Mouse (Mus musculus) forebrain, embryonic 10.5 days (tissue): ENCODE measurements around the gene Myh8. TPM values are rescaled to one million over a fixed set of nuclear protein-coding genes. Genes with fewer than 3 reads are reported as not detected.

ENCODE experiments used
- DNase-seq: peaks from one replicate; pipeline ENCODE4 v3.0.0-alpha.2; 2017; ENCODE audit warnings: low spot score; ENCODE audit errors: extremely low spot score
- H3K27ac ChIP-seq: fragments of 300-500 bp; sonication (generic); 2 replicates; pipeline ENCODE4 v1.5.1; 2016; ENCODE audit warnings: mild to moderate bottlenecking
- H3K27me3 ChIP-seq: fragments of 300-500 bp; sonication (generic); 2 replicates; pipeline ENCODE4 v1.6.1; 2016; ENCODE audit warnings: mild to moderate bottlenecking; ENCODE audit not compliant: poor library complexity, severe bottlenecking
- H3K36me3 ChIP-seq: fragments of 300-500 bp; sonication (generic); replicated peaks from 2 replicates; pipeline ENCODE4 v1.6.1; 2016; ENCODE audit warnings: mild to moderate bottlenecking, moderate library complexity
- H3K4me1 ChIP-seq: fragments of 300-500 bp; sonication (generic); 2 replicates; pipeline ENCODE4 v1.6.1; 2016
- H3K4me3 ChIP-seq: fragments of 300-500 bp; sonication (generic); 2 replicates; pipeline ENCODE4 v1.5.1; 2016; ENCODE audit warnings: mild to moderate bottlenecking, moderate library complexity
- H3K9me3 ChIP-seq: fragments of 300-500 bp; sonication (generic); 2 replicates; pipeline ENCODE4 v1.6.1; 2016; ENCODE audit warnings: mild to moderate bottlenecking, moderate library complexity
- WGBS: fragments of 180-500 bp; shearing (Covaris S2); methylation state at CpG from one replicate; pipeline ENCODE4 v1.1.7; 2016; 5-methylcytosine and 5-hydroxymethylcytosine counted together
- polyA plus RNA-seq: library from polyadenylated mRNA; unstranded; fragments of >200 nt; fragmentation: Nextera tagmentation; extraction: Ambion mirVana; gene quantifications from 2 replicates; pipeline ENCODE4 v1.2.1, GENCODE M21; 2016

Myh8 gene
- not detected in 2 replicates for polyA plus RNA-seq

- no peak within 1 kb of the TSS for H3K27ac ChIP-seq
- H3K27me3 ChIP-seq = no peaks in the 10 kb centered on the region
- no peaks in the 10 kb centered on the region for H3K9me3 ChIP-seq
- H3K36me3 ChIP-seq = no peaks in the 10 kb centered on the region
- 93% methylated on average over 10 of the region's 10 CpGs for WGBS
- no peaks in the 10 kb centered on the region for H3K4me1 ChIP-seq
- no peak within 1 kb of the TSS for H3K4me3 ChIP-seq
- no peak for DNase-seq
These were observed at the start of gene Myh8 for GRCm38 (mm10) chr11:67276601-67277174. Gene Myh8, plus strand, starts transcription at chr11:67277124.

- H3K36me3 ChIP-seq = no peaks in the 10 kb centered on the region
- WGBS = 91% methylated on average over 3 of the region's 3 CpGs
- no peak overlapping the region for H3K27ac ChIP-seq
These were observed 48.2 kb upstream of the Myh8 start for GRCm38 (mm10) chr11:67228731-67229130.

GRCm38 (mm10) chr11:67229166-67229565 is 47.8 kb upstream of the Myh8 start:
- WGBS = 95% methylated on average over 5 of the region's 5 CpGs
- no peaks in the 10 kb centered on the region for H3K36me3 ChIP-seq
- DNase-seq = no peak
- H3K4me3 ChIP-seq = no peak overlapping the region
- no peaks in the 10 kb centered on the region for H3K27me3 ChIP-seq
- H3K9me3 ChIP-seq = no peaks in the 10 kb centered on the region
- H3K27ac ChIP-seq = no peak overlapping the region
- no peaks in the 10 kb centered on the region for H3K4me1 ChIP-seq

More at GRCm38 (mm10) chr11:67228731-67229130, 48.2 kb upstream of the Myh8 start:
- Histone ChIP-seq H3K4me3 (no peak overlapping the region), H3K4me1 (no peaks in the 10 kb centered on the region), H3K27me3 (no peaks in the 10 kb centered on the region), H3K9me3 (no peaks in the 10 kb centered on the region)
- DNase-seq = no peak

GRCm38 (mm10) chr11:67229946-67230345 is 47.0 kb upstream of the Myh8 start:
- Histone ChIP-seq H3K27ac (no peak overlapping the region), H3K4me3 (no peak overlapping the region), H3K36me3 (no peaks in the 10 kb centered on the region), H3K9me3 (no peaks in the 10 kb centered on the region), H3K4me1 (no peaks in the 10 kb centered on the region), H3K27me3 (no peaks in the 10 kb centered on the region)
- 83% methylated on average over 2 of the region's 2 CpGs for WGBS
- no peak for DNase-seq

GRCm38 (mm10) chr11:67235639-67236358 is 41.1 kb upstream of the Myh8 start:
- no peaks in the 10 kb centered on the region for H3K27me3 ChIP-seq
- WGBS = 69% methylated on average over 5 of the region's 5 CpGs
- H3K4me3 ChIP-seq = no peak overlapping the region
- no peaks in the 10 kb centered on the region for H3K9me3 ChIP-seq
- H3K4me1 ChIP-seq = no peaks in the 10 kb centered on the region
- no peak overlapping the region for H3K27ac ChIP-seq
- peak; percentile 20 for DNase-seq
- H3K36me3 ChIP-seq = no peaks in the 10 kb centered on the region

GRCm38 (mm10) chr11:67236799-67237198 is 40.1 kb upstream of the Myh8 start:
- WGBS = 88% methylated on average over 9 of the region's 9 CpGs
- Histone ChIP-seq H3K36me3 (no peaks in the 10 kb centered on the region), H3K4me3 (no peak overlapping the region), H3K9me3 (no peaks in the 10 kb centered on the region), H3K4me1 (no peaks in the 10 kb centered on the region), H3K27me3 (no peaks in the 10 kb centered on the region), H3K27ac (no peak overlapping the region)
- DNase-seq = no peak

- 86% methylated on average over 5 of the region's 5 CpGs for WGBS
- H3K27me3 ChIP-seq = no peaks in the 10 kb centered on the region
- no peak for DNase-seq
These were observed 39.3 kb upstream of the Myh8 start, which contains the start of gene Myh4 for GRCm38 (mm10) chr11:67237481-67238079. Gene Myh4, plus strand, starts transcription at chr11:67238029.

GRCm38 (mm10) chr11:67241051-67241450 is 35.9 kb upstream of the Myh8 start:
- Histone ChIP-seq H3K36me3 (no peaks in the 10 kb centered on the region), H3K4me1 (no peaks in the 10 kb centered on the region), H3K27me3 (no peaks in the 10 kb centered on the region), H3K27ac (no peak overlapping the region), H3K4me3 (no peak overlapping the region), H3K9me3 (no peaks in the 10 kb centered on the region)
- no peak for DNase-seq
- WGBS = 91% methylated on average over 6 of the region's 6 CpGs

More at GRCm38 (mm10) chr11:67237481-67238079, 39.3 kb upstream of the Myh8 start, which contains the start of gene Myh4:
- no peaks in the 10 kb centered on the region for H3K4me1 ChIP-seq
- H3K27ac ChIP-seq = no peak within 1 kb of the TSS
- no peaks in the 10 kb centered on the region for H3K36me3 ChIP-seq
- no peak within 1 kb of the TSS for H3K4me3 ChIP-seq
- no peaks in the 10 kb centered on the region for H3K9me3 ChIP-seq

- H3K4me1 ChIP-seq = no peaks in the 10 kb centered on the region
- H3K27ac ChIP-seq = no peak overlapping the region
- no peaks in the 10 kb centered on the region for H3K9me3 ChIP-seq
- DNase-seq = no peak
- H3K4me3 ChIP-seq = no peak overlapping the region
- WGBS = 93% methylated on average over 4 of the region's 4 CpGs
- no peaks in the 10 kb centered on the region for H3K27me3 ChIP-seq
- no peaks in the 10 kb centered on the region for H3K36me3 ChIP-seq
These were observed 23.2 kb upstream of the Myh8 start for GRCm38 (mm10) chr11:67253691-67254090.

GRCm38 (mm10) chr11:67257048-67257447 is 19.9 kb upstream of the Myh8 start:
- WGBS = 93% methylated on average over 7 of the region's 7 CpGs
- Histone ChIP-seq H3K4me3 (no peak overlapping the region), H3K27ac (no peak overlapping the region), H3K9me3 (no peaks in the 10 kb centered on the region), H3K36me3 (no peaks in the 10 kb centered on the region), H3K4me1 (no peaks in the 10 kb centered on the region), H3K27me3 (no peaks in the 10 kb centered on the region)
- DNase-seq = no peak

GRCm38 (mm10) chr11:67260956-67261355 is 16.0 kb upstream of the Myh8 start:
- Histone ChIP-seq H3K27ac (no peak overlapping the region), H3K4me3 (no peak overlapping the region), H3K36me3 (no peaks in the 10 kb centered on the region), H3K9me3 (no peaks in the 10 kb centered on the region), H3K4me1 (no peaks in the 10 kb centered on the region), H3K27me3 (no peaks in the 10 kb centered on the region)
- no peak for DNase-seq
- WGBS = 87% methylated on average over 6 of the region's 6 CpGs

- H3K27ac ChIP-seq = no peak overlapping the region
- H3K36me3 ChIP-seq = no peaks in the 10 kb centered on the region
- H3K27me3 ChIP-seq = no peaks in the 10 kb centered on the region
- no peaks in the 10 kb centered on the region for H3K9me3 ChIP-seq
- 79% methylated on average over 1 of the region's 1 CpGs for WGBS
- DNase-seq = no peak
- H3K4me3 ChIP-seq = no peak overlapping the region
- H3K4me1 ChIP-seq = no peaks in the 10 kb centered on the region
These were observed 16.5 kb downstream of the Myh8 start for GRCm38 (mm10) chr11:67293440-67293839.
